Mouse (Mus musculus): ENCODE measurements at regions not wholly inside any gene's neighbourhood (a gene's known extent, or its start where the extent isn't known, plus 50 kb on each side); places are given as distances from the start of the nearest gene placed in this dataset.

- no peak overlapping the region for H3K27ac ChIP-seq
- WGBS: 72% methylated on average over 2 of the region's 2 CpGs
- no peaks in the 10 kb centered on the region for H3K27me3 ChIP-seq
- H3K4me2 ChIP-seq: no peak overlapping the region
- no peak overlapping the region for H3K4me3 ChIP-seq
- no peak overlapping the region for H3K9ac ChIP-seq
- no peaks in the 10 kb centered on the region for H3K36me3 ChIP-seq
- no peaks in the 10 kb centered on the region for H3K4me1 ChIP-seq (replicated peaks)
- H3K9me3 ChIP-seq: no peaks in the 10 kb centered on the region
- no peak for ATAC-seq (ENCODE audit: low FRiP score)
Observed at GRCm38 (mm10) chr11:65638211-65638610, 149.9 kb downstream of the Map2k4 start.

- H3K9me3 ChIP-seq: no peaks in the 10 kb centered on the region
- 92% methylated on average over 3 of the region's 3 CpGs for WGBS
- H3K9ac ChIP-seq: no peak overlapping the region
- H3K27me3 ChIP-seq: no peaks in the 10 kb centered on the region
- ATAC-seq (ENCODE audit: low FRiP score): no peak
- H3K4me1 ChIP-seq (replicated peaks): no peaks in the 10 kb centered on the region
- H3K27ac ChIP-seq: no peak overlapping the region
- H3K4me3 ChIP-seq: no peak overlapping the region
- no peak overlapping the region for H3K4me2 ChIP-seq
- no peaks in the 10 kb centered on the region for H3K36me3 ChIP-seq
Observed at GRCm38 (mm10) chr11:65637206-65637605, 150.9 kb downstream of the Map2k4 start.

DNA sequence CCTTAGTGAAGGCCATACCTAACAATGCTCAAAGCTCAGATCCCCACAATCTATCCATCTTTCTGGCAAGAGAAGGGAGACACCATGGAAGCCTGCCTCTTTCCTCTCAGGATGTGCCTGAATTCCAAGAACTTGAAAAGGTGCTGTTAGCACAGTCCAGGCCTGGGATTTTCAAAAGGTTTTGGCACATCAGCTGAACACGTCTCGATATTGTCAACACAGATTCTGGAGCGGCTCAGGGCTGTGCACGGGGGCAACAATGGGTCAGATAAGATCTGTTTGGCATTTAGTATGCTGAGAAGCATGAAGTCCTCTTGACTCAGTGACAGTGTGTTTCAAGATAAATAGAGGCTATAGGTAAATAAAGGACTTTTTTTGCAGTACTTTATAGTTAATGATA, 152.8 kb downstream of the Map2k4 start:
- Histone ChIP-seq H3K4me1 (replicated peaks) (no peaks in the 10 kb centered on the region), H3K9ac (no peak overlapping the region), H3K4me2 (no peak overlapping the region), H3K27ac (no peak overlapping the region), H3K27me3 (no peaks in the 10 kb centered on the region), H3K9me3 (no peaks in the 10 kb centered on the region), H3K4me3 (no peak overlapping the region), H3K36me3 (no peaks in the 10 kb centered on the region)
- WGBS: 92% methylated on average over 4 of the region's 4 CpGs
- no peak for ATAC-seq (ENCODE audit: low FRiP score)

DNA sequence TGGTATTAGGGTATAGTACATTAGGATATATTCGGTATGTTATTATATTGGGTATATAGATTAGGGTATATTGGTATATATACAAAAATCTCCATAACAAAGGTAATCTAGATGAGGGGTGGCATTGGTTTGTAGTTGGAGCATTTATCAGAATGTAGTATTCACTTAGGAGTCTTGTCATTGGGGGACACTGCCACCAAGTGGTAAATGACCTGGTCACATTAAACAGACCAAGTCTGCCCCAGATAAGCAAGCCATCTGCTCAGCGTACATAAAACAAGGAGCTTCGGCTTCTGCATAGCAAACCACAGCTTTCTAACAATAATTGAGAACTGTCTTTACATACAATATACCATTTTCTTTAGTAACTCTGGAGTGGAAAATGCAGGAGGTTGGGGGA, 156.9 kb downstream of the Map2k4 start:
- 80% methylated on average over 3 of the region's 3 CpGs for WGBS
- Histone ChIP-seq H3K4me1 (replicated peaks) (no peaks in the 10 kb centered on the region), H3K27ac (no peak overlapping the region), H3K36me3 (no peaks in the 10 kb centered on the region), H3K4me3 (no peak overlapping the region), H3K4me2 (no peak overlapping the region), H3K9me3 (no peaks in the 10 kb centered on the region), H3K9ac (no peak overlapping the region), H3K27me3 (no peaks in the 10 kb centered on the region)
- no peak for ATAC-seq (ENCODE audit: low FRiP score)

GRCm38 (mm10) chr11:65630436-65630835, 157.7 kb downstream of the Map2k4 start:
- no peaks in the 10 kb centered on the region for H3K36me3 ChIP-seq
- 42% methylated on average over 1 of the region's 1 CpGs for WGBS

DNA sequence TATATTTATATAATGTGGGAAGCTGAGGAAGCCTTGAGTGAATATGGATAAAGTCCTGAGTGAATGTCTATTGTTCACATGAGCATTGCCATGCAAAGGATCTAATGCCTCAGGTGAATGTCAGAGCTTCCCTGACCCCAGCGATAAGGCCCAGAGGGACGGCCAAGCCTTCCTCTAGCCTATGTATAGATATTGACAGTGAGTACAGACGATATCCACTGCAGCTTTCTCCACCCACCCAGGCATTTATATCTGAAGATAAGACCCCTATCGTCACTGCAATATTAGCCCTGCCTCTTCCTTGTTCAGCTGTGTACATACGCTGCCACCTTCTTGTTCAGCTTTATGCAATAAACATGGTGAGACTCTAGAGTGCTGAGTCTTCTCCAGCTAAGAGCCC, 158.8 kb downstream of the Map2k4 start:
- Histone ChIP-seq H3K27ac (no peak overlapping the region), H3K4me3 (no peak overlapping the region), H3K36me3 (no peaks in the 10 kb centered on the region), H3K9me3 (no peaks in the 10 kb centered on the region), H3K4me1 (replicated peaks) (no peaks in the 10 kb centered on the region), H3K9ac (no peak overlapping the region), H3K4me2 (no peak overlapping the region), H3K27me3 (no peaks in the 10 kb centered on the region)
- no peak for ATAC-seq (ENCODE audit: low FRiP score)
- 95% methylated on average over 5 of the region's 5 CpGs for WGBS

More at GRCm38 (mm10) chr11:65630436-65630835, 157.7 kb downstream of the Map2k4 start:
- Histone ChIP-seq H3K27ac (no peak overlapping the region), H3K9ac (no peak overlapping the region), H3K27me3 (no peaks in the 10 kb centered on the region), H3K4me1 (replicated peaks) (no peaks in the 10 kb centered on the region), H3K9me3 (no peaks in the 10 kb centered on the region), H3K4me3 (no peak overlapping the region), H3K4me2 (no peak overlapping the region)
- no peak for ATAC-seq (ENCODE audit: low FRiP score)

GRCm38 (mm10) chr11:65618976-65619375, 169.1 kb downstream of the Map2k4 start:
- H3K9me3 ChIP-seq: no peaks in the 10 kb centered on the region
- no peak for ATAC-seq (ENCODE audit: low FRiP score)
- H3K4me3 ChIP-seq: no peak overlapping the region
- H3K27me3 ChIP-seq: no peaks in the 10 kb centered on the region
- WGBS: 90% methylated on average over 4 of the region's 4 CpGs
- no peaks in the 10 kb centered on the region for H3K4me1 ChIP-seq (replicated peaks)
- no peak overlapping the region for H3K9ac ChIP-seq
- H3K4me2 ChIP-seq: no peak overlapping the region
- no peaks in the 10 kb centered on the region for H3K36me3 ChIP-seq
- H3K27ac ChIP-seq: no peak overlapping the region

DNA sequence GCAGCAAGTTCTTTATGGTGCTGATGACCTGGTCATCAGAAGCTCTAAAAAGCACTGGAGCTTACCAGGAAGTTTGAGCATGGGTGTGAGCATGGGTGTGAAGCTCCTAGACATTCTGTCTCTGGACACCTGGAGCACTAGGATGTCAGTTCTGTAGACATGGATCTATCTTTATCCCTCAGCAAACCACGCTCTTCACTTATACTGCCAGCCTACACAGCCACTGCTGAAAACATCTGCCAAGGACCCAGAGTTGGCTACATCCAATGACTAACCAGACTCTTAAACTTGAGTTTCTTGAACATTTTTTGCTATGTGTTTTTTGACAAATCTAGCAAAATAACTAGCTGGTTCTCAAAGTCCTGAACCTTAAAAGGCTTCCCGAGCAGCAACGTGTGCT, 177.6 kb downstream of the Map2k4 start:
- WGBS: 96% methylated on average over 3 of the region's 3 CpGs
- H3K4me3 ChIP-seq: no peak overlapping the region
- H3K27ac ChIP-seq: no peak overlapping the region
- ATAC-seq (ENCODE audit: low FRiP score): no peak
- no peak overlapping the region for H3K9ac ChIP-seq
- no peak overlapping the region for H3K4me2 ChIP-seq
- no peaks in the 10 kb centered on the region for H3K36me3 ChIP-seq
- no peaks in the 10 kb centered on the region; the same call in 1 of the 2 replicates for H3K9me3 ChIP-seq
- H3K27me3 ChIP-seq: no peaks in the 10 kb centered on the region
- no peaks in the 10 kb centered on the region for H3K4me1 ChIP-seq (replicated peaks)

DNA sequence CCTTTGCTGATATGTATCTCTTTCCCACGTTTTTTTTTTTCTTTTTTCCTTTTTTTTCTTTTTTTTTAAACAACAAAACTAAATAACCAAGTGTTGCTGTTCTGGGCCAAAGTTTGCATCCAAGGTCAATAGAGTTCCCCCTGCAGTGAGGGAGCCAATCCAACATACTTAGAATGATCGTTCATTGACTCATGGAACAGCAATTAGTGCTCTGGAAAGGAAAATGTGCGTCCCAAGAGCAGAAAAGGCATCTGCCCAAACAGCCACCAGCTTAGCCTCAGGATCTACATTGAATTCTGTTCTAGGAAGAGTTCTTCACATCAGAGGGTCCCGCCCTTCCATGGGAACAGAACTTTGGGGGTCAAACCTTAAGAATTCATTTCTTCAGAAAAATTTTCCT, 179.0 kb downstream of the Map2k4 start:
- H3K27me3 ChIP-seq: no peaks in the 10 kb centered on the region
- no peak overlapping the region for H3K9ac ChIP-seq
- H3K9me3 ChIP-seq: no peaks in the 10 kb centered on the region; the same call in 1 of the 2 replicates
- no peak overlapping the region for H3K4me3 ChIP-seq
- H3K27ac ChIP-seq: no peak overlapping the region
- no peaks in the 10 kb centered on the region for H3K36me3 ChIP-seq
- 80% methylated on average over 4 of the region's 4 CpGs for WGBS
- H3K4me2 ChIP-seq: no peak overlapping the region
- H3K4me1 ChIP-seq (replicated peaks): no peaks in the 10 kb centered on the region
- no peak for ATAC-seq (ENCODE audit: low FRiP score)

- no peak overlapping the region for H3K9ac ChIP-seq
- WGBS: 86% methylated on average over 2 of the region's 2 CpGs
Observed at GRCm38 (mm10) chr11:65597298-65598076, 190.6 kb downstream of the Map2k4 start.

DNA sequence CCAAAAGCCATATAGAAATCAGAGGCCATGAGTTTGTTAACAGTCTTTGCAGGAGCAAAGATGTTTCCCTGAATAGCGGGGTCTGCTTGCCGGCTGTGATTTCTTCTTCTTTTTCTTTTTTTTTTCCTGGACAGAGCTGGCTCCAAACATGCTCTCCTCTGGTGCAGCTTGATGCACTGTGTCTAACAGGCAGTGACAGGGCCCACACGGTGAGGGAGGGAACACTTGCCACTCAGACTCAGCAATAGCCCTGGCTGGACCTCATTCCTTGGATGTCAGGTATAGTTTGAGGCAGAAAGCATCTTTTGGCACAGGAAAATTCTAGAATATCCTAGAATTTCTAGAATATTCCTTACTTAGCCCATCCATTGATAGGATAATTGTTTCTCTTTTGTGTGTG, 199.6 kb downstream of the Map2k4 start:
- Histone ChIP-seq H3K27me3 (no peaks in the 10 kb centered on the region), H3K9me3 (no peaks in the 10 kb centered on the region), H3K4me1 (replicated peaks) (no peaks in the 10 kb centered on the region), H3K4me3 (no peak overlapping the region), H3K27ac (no peak overlapping the region), H3K9ac (no peak overlapping the region), H3K36me3 (no peaks in the 10 kb centered on the region), H3K4me2 (no peak overlapping the region)
- ATAC-seq (ENCODE audit: low FRiP score): no peak
- 75% methylated on average over 3 of the region's 3 CpGs for WGBS

More at GRCm38 (mm10) chr11:65597298-65598076, 190.6 kb downstream of the Map2k4 start:
- ATAC-seq (ENCODE audit: low FRiP score): no peak
- Histone ChIP-seq H3K4me2 (no peak overlapping the region), H3K27me3 (no peaks in the 10 kb centered on the region), H3K36me3 (no peaks in the 10 kb centered on the region), H3K4me1 (replicated peaks) (no peaks in the 10 kb centered on the region), H3K27ac (no peak overlapping the region), H3K4me3 (no peak overlapping the region), H3K9me3 (no peaks in the 10 kb centered on the region)

DNA sequence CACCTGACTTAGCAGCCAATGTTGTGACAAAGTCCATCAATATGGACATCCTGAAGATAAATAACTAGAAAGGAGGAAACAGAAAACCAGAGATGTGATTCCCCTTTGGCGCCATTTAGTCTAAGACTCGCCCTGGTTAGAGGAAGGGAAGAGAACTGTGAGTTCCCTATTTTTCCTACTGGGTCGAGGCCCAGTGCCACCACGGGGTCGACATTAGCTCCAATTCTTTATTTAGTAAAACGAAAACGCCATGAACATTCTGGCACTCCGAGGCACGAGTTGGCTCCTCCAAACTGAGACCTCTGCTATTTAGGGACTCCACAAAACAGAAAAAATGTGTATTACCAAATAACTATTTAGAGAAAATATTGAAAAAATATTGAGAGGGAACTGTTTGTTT, 220.3 kb downstream of the Map2k4 start:
- Histone ChIP-seq H3K9ac (no peak overlapping the region), H3K4me3 (no peak overlapping the region), H3K4me2 (no peak overlapping the region), H3K4me1 (replicated peaks) (no peaks in the 10 kb centered on the region), H3K27ac (no peak overlapping the region), H3K27me3 (no peaks in the 10 kb centered on the region), H3K36me3 (no peaks in the 10 kb centered on the region), H3K9me3 (no peaks in the 10 kb centered on the region)
- ATAC-seq (ENCODE audit: low FRiP score): no peak
- 92% methylated on average over 9 of the region's 9 CpGs for whole genome bisulfite sequencing

- Histone ChIP-seq H3K9ac (no peak overlapping the region), H3K36me3 (no peaks in the 10 kb centered on the region), H3K27ac (no peak overlapping the region), H3K4me1 (replicated peaks) (no peaks in the 10 kb centered on the region), H3K4me2 (no peak overlapping the region), H3K4me3 (no peak overlapping the region), H3K9me3 (no peaks in the 10 kb centered on the region), H3K27me3 (no peaks in the 10 kb centered on the region)
- ATAC-seq (ENCODE audit: low FRiP score): no peak
- WGBS: 85% methylated on average over 4 of the region's 4 CpGs
Observed at GRCm38 (mm10) chr11:65558236-65558635, 229.9 kb downstream of the Map2k4 start.
